Mouse (Mus musculus) heart, adult 2 months (tissue): ENCODE measurements around the gene Khnyn.

Experiments
- CTCF ChIP-seq: fragments of 200-600 bp; IDR thresholded peaks from 2 replicates; pipeline ENCODE4 v1.8.1; 2022; ENCODE audit warnings: antibody characterized with exemption, mild to moderate bottlenecking, moderate library complexity
- EP300 ChIP-seq: fragments of 200-500 bp; IDR thresholded peaks from 2 replicates; pipeline ENCODE4 v1.6.1; 2011; ENCODE audit warnings: low read depth, low read length, control low read depth; ENCODE audit not compliant: insufficient read depth
- POLR2A ChIP-seq: fragments of 200-500 bp; IDR thresholded peaks from 2 replicates; pipeline ENCODE4 v1.6.1; 2011; ENCODE audit warnings: mild to moderate bottlenecking, low read depth, low read length, control low read depth; ENCODE audit not compliant: insufficient read depth

DNA sequence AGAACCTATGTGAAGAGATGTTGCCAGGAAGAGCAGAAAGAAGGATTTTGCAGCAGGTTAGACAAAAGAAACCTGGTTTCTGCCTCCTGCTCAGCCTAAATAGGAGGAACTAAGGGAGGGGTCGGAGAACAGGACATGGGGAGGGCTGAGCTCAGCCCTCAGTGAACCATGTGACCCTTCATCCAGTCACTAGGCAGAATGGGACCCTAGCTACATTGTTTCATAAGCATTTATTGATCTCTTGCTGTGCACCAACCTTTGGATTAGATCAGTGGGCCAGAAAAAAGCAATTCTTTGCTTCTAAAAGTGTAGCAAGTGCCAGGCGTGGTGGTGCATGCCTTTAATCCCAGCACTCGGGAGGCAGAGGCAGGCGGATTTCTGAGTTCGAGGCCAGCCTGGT is 46.4 kb upstream of the Khnyn start:
- no peak for TF ChIP-seq CTCF
- no peak for TF ChIP-seq POLR2A
- no peak for TF ChIP-seq EP300
